Mouse (Mus musculus) heart, embryonic 10.5 days (tissue): ENCODE data around the gene Vwce. TPM values are rescaled to one million over a fixed set of nuclear protein-coding genes. Genes with fewer than 3 reads are reported as not detected.

Experiments
- DNase-seq: peaks from one replicate; pipeline ENCODE4 v3.0.0-alpha.2; 2017; ENCODE audit warnings: low spot score
- H3K27ac ChIP-seq: fragments of 300-500 bp; sonication (generic); 2 replicates; pipeline ENCODE4 v1.5.1; 2016; ENCODE audit warnings: mild to moderate bottlenecking
- H3K27me3 ChIP-seq: fragments of 300-500 bp; sonication (generic); 2 replicates; pipeline ENCODE4 v1.6.1; 2016; ENCODE audit warnings: mild to moderate bottlenecking; ENCODE audit not compliant: poor library complexity, insufficient read depth, severe bottlenecking
- H3K36me3 ChIP-seq: fragments of 300-500 bp; sonication (generic); 2 replicates; pipeline ENCODE4 v1.6.1; 2016; ENCODE audit warnings: mild to moderate bottlenecking, moderate library complexity
- H3K4me1 ChIP-seq: fragments of 300-500 bp; sonication (generic); 2 replicates; pipeline ENCODE4 v1.6.1; 2016; ENCODE audit warnings: mild to moderate bottlenecking
- H3K4me3 ChIP-seq: fragments of 300-500 bp; sonication (generic); 2 replicates; pipeline ENCODE4 v1.5.1; 2016; ENCODE audit warnings: mild to moderate bottlenecking, moderate library complexity
- H3K9me3 ChIP-seq: fragments of 300-500 bp; sonication (generic); 2 replicates; pipeline ENCODE4 v1.6.1; 2016; ENCODE audit warnings: mild to moderate bottlenecking, moderate library complexity
- WGBS: fragments of 180-500 bp; shearing (Covaris S2); methylation state at CpG from one replicate; pipeline ENCODE4 v1.1.7; 2016; 5-methylcytosine and 5-hydroxymethylcytosine counted together
- polyA plus RNA-seq: library from polyadenylated mRNA; unstranded; fragments of >200 nt; fragmentation: Nextera tagmentation; extraction: Ambion mirVana; gene quantifications from 2 replicates; pipeline ENCODE4 v1.2.1, GENCODE M21; 2016

The Vwce gene
- polyA plus RNA-seq, 1 experiment from 2014 or later = 3.0 TPM

DNA sequence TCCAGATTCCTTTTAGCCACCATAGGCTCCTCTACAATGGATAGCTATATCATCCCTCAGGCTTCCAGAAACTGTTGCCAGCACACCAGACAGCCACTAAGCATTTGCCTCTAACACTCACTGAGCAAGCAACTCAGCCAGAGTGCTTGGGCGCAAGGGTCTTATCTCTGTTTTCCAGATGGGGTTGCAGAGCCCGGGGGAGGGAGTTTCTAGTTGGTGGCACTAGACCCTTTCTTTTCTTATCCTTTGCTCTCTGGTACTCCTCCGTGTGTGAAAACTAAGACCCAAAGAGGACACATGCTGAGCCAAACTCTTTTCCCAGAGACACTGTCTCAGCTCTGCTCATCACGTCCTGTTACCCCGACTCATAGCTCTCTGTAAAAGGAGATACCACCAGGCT lies 27.4 kb downstream of the Vwce start:
- Histone ChIP-seq H3K4me1 (peaks cover 20% of the 10 kb centered on the region), H3K27ac (0 out of 2 replicates have a peak overlapping the region, but pooled peaks have one; percentile 13), H3K9me3 (no peaks in the 10 kb centered on the region), H3K4me3 (no peak overlapping the region), H3K27me3 (no peaks in the 10 kb centered on the region), H3K36me3 (no peaks in the 10 kb centered on the region)
- peak; percentile 92 for DNase-seq
- 35% methylated on average over 5 of the region's 5 CpGs for WGBS

DNA sequence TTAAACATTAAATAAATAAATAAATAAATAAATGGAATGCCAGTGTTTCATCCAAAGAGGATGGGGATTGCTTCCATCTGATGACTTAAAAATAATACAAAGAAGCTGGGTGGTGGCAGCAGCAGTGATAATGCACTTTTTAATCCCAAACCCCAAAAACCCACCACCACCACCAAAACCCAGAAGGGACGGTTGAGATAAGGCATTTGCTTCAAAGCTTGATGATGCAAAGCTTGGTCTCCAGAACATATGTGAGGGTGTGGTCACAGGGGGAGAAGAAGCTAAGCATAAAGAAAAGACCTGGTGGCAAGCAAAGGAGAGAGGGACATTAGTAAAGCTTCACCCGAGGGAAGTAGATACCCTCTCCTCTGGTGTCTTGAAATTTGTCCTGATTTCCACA lies 27.9 kb downstream of the Vwce start:
- no peak for DNase-seq
- H3K9me3 ChIP-seq = no peaks in the 10 kb centered on the region
- peak overlapping the region; percentile 53; the same call in 1 of the 2 replicates for H3K27ac ChIP-seq
- H3K36me3 ChIP-seq = no peaks in the 10 kb centered on the region
- no peak overlapping the region for H3K4me3 ChIP-seq
- no peaks in the 10 kb centered on the region for H3K27me3 ChIP-seq
- H3K4me1 ChIP-seq = peaks cover 14% of the 10 kb centered on the region
- WGBS = 83% methylated on average over 2 of the region's 2 CpGs

DNA sequence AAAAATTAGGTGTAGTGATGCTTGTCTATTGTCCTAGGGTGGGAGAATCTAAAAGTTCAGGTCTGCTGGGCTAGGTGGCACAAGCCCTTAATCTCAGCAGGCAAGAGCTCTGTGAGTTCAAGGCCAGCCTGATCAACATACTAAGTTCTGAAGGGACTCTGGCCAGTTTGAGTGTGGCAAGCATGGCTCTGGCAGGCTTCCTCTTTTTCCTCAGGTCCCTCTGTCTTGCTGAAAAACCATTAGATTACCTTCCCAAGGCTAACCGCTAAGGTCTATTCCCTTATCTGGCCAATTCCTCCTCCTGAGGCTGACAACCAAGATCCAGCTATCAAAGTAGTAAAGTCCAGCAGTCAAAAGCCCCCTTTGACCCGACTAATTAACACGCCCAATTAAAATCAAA lies 28.7 kb downstream of the Vwce start:
- DNase-seq = no peak
- no peaks in the 10 kb centered on the region for H3K9me3 ChIP-seq
- no peaks in the 10 kb centered on the region for H3K27me3 ChIP-seq
- H3K36me3 ChIP-seq = no peaks in the 10 kb centered on the region
- H3K4me3 ChIP-seq = no peak overlapping the region
- H3K4me1 ChIP-seq = peaks cover 8% of the 10 kb centered on the region
- 45% methylated on average over 3 of the region's 3 CpGs for WGBS
- H3K27ac ChIP-seq = peak overlapping the region; percentile 53; the same call in 1 of the 2 replicates

DNA sequence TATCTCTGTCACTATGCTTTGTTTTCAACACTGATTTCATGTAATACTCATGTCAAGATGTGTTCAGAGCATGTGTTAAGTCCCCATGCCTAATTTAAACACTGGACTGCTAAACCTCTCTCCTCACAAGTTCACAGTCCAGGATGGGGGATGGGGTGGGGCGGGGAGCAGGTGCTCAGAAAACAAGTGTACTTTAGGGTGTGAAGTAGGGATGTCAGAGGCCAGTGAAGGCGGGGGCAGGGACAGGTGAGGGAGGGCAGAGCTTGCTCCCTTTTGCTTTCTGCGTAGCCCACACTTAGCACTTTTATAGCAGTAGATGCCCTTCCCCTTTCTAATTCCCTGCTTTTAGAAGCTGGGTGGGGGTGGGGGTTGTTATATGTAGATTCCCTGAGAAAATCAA lies 31.1 kb downstream of the Vwce start:
- no peak overlapping the region for H3K4me3 ChIP-seq
- DNase-seq = no peak
- no peaks in the 10 kb centered on the region for H3K36me3 ChIP-seq
- H3K27me3 ChIP-seq = no peaks in the 10 kb centered on the region
- peaks cover 5% of the 10 kb centered on the region; the same call in 1 of the 2 replicates for H3K4me1 ChIP-seq
- WGBS = 57% methylated on average over 3 of the region's 3 CpGs
- H3K27ac ChIP-seq = no peak overlapping the region
- H3K9me3 ChIP-seq = no peaks in the 10 kb centered on the region

DNA sequence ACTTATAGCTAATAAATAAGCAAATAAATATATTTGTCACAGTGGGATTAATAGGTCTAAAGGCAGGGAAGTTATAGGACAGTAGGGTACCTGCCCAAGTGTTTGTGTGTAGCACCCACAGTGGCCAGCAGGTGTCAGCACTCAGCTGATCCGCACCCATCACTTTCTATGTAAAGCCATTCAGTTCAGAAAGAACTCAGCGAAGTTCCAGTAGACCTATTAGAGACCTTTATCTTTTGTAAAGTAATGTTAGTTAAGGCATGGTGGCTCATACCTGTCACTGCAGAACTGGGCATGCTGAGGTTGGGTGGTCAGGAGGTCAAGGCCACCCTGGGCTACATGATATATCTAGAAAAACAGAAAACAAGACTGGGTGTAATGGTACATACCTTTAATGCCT lies 31.5 kb downstream of the Vwce start:
- no peaks in the 10 kb centered on the region for H3K36me3 ChIP-seq
- H3K27me3 ChIP-seq = no peaks in the 10 kb centered on the region
- no peaks in the 10 kb centered on the region for H3K9me3 ChIP-seq
- peaks cover 5% of the 10 kb centered on the region; the same call in 1 of the 2 replicates for H3K4me1 ChIP-seq
- 18% methylated on average over 2 of the region's 2 CpGs for WGBS
- H3K4me3 ChIP-seq = no peak overlapping the region
- DNase-seq = peak; percentile 84
- H3K27ac ChIP-seq = no peak overlapping the region

DNA sequence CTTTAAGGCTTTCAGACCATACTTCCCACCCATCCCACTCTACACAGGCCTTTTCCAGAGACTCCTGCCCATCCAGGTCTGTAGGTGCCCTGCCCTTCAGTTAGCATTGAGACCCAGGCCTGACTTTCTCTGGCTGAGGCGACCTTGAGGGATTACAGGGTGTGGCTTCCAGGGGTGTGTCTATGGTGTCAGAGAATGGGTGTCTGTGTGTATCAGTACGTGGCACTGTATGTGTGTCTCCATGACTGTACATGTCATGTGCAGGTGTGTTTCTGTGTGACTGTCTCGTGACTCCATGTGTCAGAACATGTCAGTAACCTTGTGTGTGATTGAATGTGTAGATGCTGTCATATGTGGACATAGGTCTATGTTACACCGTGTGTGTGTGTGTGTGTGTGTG lies 37.3 kb downstream of the Vwce start:
- Histone ChIP-seq H3K36me3 (no peaks in the 10 kb centered on the region), H3K4me1 (peaks cover 10% of the 10 kb centered on the region; the same call in 1 of the 2 replicates), H3K9me3 (no peaks in the 10 kb centered on the region), H3K27me3 (0 out of 2 replicates have a peak, but pooled peaks cover 4% of the 10 kb centered on the region), H3K4me3 (no peak overlapping the region), H3K27ac (no peak overlapping the region)
- 84% methylated on average over 4 of the region's 4 CpGs for WGBS
- DNase-seq = no peak

DNA sequence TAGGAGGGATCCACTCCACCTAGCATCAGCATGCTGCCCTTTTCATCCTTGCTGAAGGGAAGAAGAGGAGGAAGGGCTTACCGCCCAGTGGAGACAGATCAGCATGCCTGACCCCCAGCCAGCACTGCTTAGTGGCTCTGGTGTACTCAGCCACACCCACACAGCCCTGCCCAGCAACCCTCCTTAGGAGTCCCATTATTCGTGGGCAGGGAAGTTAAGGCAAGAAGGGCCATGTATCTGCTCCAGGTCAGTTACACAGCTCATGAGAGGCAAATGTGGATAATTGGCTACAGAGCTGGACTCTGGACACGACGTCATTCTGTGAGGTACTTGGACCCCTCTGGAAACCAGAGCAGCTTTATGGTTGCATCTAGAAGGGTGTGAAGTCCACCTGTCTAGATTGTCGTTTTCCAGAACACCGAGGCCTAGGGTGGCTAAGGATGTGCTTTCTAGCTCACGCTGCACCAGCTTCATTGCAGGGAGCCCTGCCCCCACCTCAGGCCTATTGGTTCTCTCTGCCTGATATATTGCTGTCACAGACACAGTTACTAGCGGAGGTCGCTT lies 37.9 kb downstream of the Vwce start:
- Histone ChIP-seq H3K4me1 (peaks cover 10% of the 10 kb centered on the region; the same call in 1 of the 2 replicates), H3K9me3 (no peaks in the 10 kb centered on the region), H3K27ac (no peak overlapping the region), H3K36me3 (no peaks in the 10 kb centered on the region), H3K4me3 (no peak overlapping the region), H3K27me3 (peaks cover 7% of the 10 kb centered on the region; the same call in 1 of the 2 replicates)
- no peak for DNase-seq
- WGBS = 64% methylated on average over 9 of the region's 9 CpGs

DNA sequence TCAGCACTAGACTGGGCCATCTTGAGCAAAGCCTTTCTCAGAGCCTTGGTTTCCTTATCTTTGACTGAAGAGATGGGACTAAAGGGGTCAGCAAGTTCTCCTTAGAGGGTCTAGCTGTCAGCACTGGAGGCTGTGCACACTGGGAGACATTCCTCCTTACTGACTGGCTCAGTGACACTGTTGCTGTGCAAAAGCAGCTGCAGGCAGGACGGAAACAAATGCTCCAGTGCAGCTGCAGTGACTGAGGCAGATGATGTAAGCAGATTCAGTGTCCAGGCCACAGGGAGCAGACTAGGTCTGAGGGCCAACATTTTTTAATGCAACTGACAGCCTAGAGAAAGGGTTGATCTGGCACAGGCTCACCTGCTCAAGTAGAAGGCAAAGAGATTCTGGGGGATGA lies 39.3 kb downstream of the Vwce start:
- no peaks in the 10 kb centered on the region for H3K36me3 ChIP-seq
- DNase-seq = no peak
- 21% methylated on average over 1 of the region's 1 CpGs for WGBS
- H3K27ac ChIP-seq = no peak overlapping the region
- peaks cover 14% of the 10 kb centered on the region; the same call in 1 of the 2 replicates for H3K4me1 ChIP-seq
- no peaks in the 10 kb centered on the region for H3K9me3 ChIP-seq
- H3K27me3 ChIP-seq = peaks cover 7% of the 10 kb centered on the region; the same call in 1 of the 2 replicates
- H3K4me3 ChIP-seq = no peak overlapping the region

DNA sequence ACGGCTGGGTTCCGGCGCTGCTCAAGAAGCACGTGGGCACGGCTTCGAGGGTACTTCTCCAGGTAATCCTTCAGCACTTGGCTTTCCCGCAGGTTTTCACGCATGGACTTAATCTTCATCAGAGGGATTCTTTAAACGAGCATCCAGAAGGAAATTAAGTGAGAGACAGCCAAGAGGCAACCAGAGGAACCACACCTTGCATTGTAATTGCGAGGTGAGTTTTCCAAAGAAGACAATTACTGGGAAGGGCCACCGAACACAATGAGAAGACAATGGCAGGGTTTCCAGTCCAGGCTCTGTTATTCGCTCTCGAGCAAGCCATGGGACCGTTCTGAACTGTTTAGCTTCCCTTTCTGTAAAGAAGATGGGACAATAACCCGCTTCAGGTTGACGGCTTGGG lies 42.6 kb downstream of the Vwce start:
- H3K27ac ChIP-seq = no peak overlapping the region
- H3K9me3 ChIP-seq = no peaks in the 10 kb centered on the region
- peaks cover 7% of the 10 kb centered on the region; the same call in 1 of the 2 replicates for H3K27me3 ChIP-seq
- DNase-seq = no peak
- no peak overlapping the region for H3K4me3 ChIP-seq
- WGBS = 82% methylated on average over 16 of the region's 16 CpGs
- peaks cover 14% of the 10 kb centered on the region; the same call in 1 of the 2 replicates for H3K4me1 ChIP-seq
- H3K36me3 ChIP-seq = no peaks in the 10 kb centered on the region

DNA sequence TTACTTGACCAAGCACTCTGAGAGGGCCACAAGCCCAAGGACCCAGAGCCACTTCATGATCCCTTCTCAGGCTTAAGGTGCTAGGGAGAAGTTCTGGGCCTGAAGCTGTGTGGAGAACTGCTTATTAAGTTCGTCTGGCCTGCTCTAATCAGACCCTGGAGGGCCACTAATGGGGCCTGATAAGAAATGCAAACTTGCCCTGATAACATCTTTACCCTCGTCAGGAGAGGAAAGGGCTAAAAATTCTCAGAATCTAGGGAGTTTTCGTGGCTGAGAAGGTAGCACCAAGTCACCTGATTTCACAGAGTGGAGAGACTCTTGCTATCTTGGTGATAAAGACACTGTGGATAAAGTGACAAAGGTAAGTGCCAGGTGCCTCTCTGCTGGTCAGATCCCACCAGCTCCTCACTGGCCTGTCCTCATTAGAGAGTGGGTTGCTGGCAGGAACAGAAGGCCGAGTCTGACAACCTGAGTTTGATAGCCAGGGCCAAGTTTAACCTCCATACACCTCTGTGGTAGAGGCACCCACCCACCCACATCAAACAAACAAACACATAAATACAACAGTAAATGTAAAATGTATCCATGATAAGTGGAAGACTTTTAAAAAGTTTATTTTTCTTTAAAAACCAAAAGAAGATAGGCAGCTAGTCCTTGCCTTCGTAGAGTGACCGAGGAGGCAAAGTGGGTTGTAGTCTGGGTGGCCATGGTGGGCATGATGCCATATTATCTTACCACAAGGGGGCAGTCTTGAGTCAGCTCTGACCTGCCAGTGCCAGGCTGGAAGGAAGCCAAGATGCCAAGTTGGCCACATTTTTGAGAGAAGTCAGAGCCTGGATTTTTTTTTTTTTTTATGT lies 44.1 kb downstream of the Vwce start, which contains the start of gene Pga5:
Gene Pga5, minus strand, starts transcription at position 157 of the 857 bp plus-strand sequence.
- no peaks in the 10 kb centered on the region for H3K36me3 ChIP-seq
- peaks cover 10% of the 10 kb centered on the region; the same call in 1 of the 2 replicates for H3K4me1 ChIP-seq
- DNase-seq = no peak
- no peak within 1 kb of the TSS for H3K4me3 ChIP-seq
- H3K27ac ChIP-seq = no peak within 1 kb of the TSS
- WGBS = 25% methylated on average over 6 of the region's 6 CpGs
- peaks cover 7% of the 10 kb centered on the region; the same call in 1 of the 2 replicates for H3K27me3 ChIP-seq
- H3K9me3 ChIP-seq = no peaks in the 10 kb centered on the region

DNA sequence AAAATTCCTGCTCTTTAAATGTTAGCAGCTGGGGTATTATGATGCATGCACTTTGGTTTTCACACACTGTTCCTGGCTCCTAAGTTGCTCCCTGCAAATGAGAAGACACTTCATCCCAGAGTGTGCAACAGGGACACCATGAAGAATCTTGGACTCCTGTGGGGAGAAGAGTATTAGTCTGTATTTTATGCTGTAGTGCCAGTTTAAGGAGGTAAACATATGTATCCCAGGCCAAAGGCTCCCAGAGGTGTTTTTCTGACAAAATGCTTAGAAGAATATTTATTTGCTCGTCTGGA lies 44.7 kb downstream of the Vwce start:
- DNase-seq = no peak
- Histone ChIP-seq H3K36me3 (no peaks in the 10 kb centered on the region), H3K4me1 (peaks cover 5% of the 10 kb centered on the region; the same call in 1 of the 2 replicates), H3K4me3 (no peak overlapping the region), H3K27me3 (peaks cover 7% of the 10 kb centered on the region; the same call in 1 of the 2 replicates), H3K27ac (no peak overlapping the region), H3K9me3 (no peaks in the 10 kb centered on the region)
- 72% methylated on average over 1 of the region's 1 CpGs for WGBS

DNA sequence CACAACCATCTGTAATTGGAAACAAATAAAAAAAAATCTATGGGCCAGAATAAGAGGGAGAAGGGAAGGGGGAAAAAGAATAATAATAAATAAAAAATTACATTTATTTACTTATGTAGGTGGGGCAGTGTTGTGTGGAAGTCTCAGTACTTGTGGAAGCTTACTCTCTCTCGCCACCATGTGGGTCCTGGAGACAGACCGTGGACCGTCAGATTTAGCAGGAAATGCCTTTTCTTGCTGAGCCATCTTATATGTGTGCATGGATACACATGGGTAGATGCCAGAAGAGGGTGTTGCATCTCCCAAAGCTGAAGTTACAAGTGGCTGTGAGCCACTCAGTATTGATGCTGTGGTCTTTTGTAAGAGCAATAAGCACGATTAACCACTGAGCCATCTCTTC lies 47.6 kb downstream of the Vwce start:
- no peak overlapping the region for H3K4me3 ChIP-seq
- 67% methylated on average over 4 of the region's 4 CpGs for WGBS
- peaks cover 4% of the 10 kb centered on the region; the same call in 1 of the 2 replicates for H3K27me3 ChIP-seq
- H3K9me3 ChIP-seq = no peaks in the 10 kb centered on the region
- H3K4me1 ChIP-seq = peaks cover 4% of the 10 kb centered on the region; the same call in 1 of the 2 replicates
- H3K36me3 ChIP-seq = no peaks in the 10 kb centered on the region
- no peak overlapping the region for H3K27ac ChIP-seq
- DNase-seq = no peak

DNA sequence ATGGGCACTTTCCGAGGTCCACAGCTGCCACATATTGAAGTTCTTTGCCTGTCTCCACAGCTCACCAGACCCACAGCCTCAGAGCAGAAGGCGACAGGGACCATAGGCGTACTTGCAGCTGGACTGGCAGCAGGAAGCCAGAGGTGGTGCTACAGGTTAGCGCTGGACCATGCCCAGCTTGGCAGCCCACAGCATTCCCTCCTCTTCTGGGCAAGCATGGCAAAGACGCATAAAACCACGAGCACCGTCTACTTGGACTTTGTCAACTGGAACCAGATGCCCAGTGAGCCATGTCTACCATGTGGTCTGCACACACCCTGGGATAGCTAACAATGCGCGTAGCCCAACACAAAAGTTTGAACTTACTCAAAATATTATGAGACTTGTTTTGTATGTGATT lies 51.1 kb downstream of the Vwce start:
- H3K4me1 ChIP-seq = peaks cover 19% of the 10 kb centered on the region
- 83% methylated on average over 9 of the region's 9 CpGs for WGBS
- H3K9me3 ChIP-seq = no peaks in the 10 kb centered on the region
- H3K27ac ChIP-seq = no peak overlapping the region
- H3K4me3 ChIP-seq = no peak overlapping the region
- H3K27me3 ChIP-seq = no peaks in the 10 kb centered on the region
- no peaks in the 10 kb centered on the region for H3K36me3 ChIP-seq
- DNase-seq = no peak
